Mouse (Mus musculus): ENCODE data around the gene Exoc3l. TPM values are rescaled to one million over a fixed set of nuclear protein-coding genes. Genes with fewer than 3 reads are reported as not detected.

Gene Exoc3l
- total RNA-seq (2021): 1 to 10 TPM; 1.4 to 2.5 TPM
- long read RNA-seq, experiment 1: 0 reads
- long read RNA-seq, experiment 2, partial matches to known transcripts: 0 of 3 reads
- long read RNA-seq, experiment 2, other reads (novel, unspliced or antisense): 1 of 3 reads

DNA sequence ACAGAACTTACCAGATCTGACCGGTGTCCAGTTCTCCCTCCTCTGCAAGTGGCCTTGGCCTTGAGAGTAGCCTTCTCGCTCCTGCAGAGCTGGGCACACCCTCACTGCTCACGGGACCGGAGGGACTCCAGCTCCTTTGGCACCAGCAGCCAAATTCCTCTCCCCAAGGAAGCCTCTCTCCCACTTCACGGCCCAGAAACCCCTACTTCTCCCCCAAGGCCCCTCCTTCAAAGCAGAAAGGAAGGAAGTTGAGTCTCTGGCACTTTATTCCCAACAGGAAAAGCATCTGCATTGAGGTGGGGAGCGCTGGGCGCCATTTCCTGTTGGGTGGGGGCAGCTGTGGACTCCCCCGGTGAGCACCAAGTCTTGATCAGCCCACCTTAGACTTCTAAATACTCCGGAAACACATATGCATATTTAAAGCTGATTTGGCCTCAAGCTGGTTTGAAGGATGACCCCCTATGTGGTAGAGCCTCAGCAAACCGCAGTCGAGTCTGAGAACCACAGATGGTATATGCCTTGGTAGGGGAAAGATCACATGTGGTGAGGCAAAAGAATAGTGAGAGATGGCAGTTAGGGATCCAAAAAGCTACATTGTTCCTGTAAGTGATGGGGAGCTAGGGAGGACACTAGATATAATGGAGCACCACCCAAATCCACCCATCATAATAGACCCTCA, at the start of gene Exoc3l:
Exoc3l (minus strand) TSS at position 207 of the 679 bp plus-strand sequence.
- DNase-seq: no peak

- DNase-seq: no peak
Observed at GRCm38 (mm10) chr8:105345061-105345975, 49.4 kb upstream of the Exoc3l start.

GRCm38 (mm10) chr8:105343791-105344574, 48.1 kb upstream of the Exoc3l start:
- DNase-seq: no peak

- no peak for DNase-seq
Observed at GRCm38 (mm10) chr8:105342768-105343167, 46.9 kb upstream of the Exoc3l start.

- DNase-seq: no peak
Observed at GRCm38 (mm10) chr8:105341399-105341798, 45.5 kb upstream of the Exoc3l start.

DNA sequence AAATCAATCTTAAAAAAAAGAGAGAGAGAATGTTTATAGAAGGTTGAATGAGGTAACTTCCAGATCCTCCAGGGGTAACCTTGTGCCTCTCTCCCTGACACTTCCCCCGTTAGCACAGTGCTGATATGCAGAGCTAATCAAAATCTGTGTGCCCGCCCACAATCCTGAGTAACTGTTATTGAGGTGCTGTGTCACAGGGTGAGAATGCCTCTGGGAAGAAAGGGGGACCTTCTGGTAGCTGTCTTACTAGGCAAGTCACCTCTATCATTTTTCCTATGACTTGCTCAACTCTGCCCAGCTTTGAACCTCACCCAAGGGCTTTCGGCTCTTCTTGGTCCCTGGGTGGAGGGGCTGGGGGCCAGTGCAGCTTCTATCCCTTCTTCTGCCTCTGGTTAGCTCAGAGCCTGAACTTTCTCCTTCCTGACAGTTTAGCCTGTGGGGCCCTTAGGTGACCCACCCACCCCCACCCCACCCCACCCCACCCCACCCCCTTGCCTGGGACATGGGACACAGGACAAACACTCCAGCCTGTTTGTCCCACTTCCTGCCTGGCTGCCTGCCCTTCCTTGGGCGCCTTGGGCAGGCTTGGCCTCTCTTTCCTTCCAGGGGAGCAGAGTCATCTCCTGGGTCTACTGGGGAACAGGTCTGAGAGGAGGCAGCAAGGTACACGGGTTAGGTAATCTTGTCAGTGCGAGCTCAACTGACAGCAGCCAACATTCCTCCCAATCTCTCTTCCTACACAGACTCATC, 44.2 kb upstream of the Exoc3l start:
- DNase-seq: no peak

DNA sequence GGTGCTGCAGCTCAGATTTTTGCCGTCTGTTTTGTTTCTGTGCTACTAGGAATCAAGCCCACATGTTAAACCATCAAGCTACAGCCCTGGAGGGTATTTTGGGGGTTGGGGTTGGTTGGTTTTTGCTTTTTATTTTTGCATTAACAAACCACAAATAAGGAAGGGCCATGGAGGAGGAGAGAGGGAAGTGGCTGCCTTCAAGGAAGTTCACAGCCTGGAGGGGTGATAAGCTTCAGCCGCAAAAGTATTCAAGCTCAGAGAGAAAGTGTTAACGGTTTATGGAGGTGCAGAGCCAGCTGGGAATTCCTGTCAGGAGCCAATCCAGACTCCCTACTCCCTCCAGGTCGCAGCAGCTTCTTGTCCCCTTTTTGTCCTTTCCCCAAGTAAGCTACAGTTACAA, 43.1 kb upstream of the Exoc3l start:
- DNase-seq: no peak

DNA sequence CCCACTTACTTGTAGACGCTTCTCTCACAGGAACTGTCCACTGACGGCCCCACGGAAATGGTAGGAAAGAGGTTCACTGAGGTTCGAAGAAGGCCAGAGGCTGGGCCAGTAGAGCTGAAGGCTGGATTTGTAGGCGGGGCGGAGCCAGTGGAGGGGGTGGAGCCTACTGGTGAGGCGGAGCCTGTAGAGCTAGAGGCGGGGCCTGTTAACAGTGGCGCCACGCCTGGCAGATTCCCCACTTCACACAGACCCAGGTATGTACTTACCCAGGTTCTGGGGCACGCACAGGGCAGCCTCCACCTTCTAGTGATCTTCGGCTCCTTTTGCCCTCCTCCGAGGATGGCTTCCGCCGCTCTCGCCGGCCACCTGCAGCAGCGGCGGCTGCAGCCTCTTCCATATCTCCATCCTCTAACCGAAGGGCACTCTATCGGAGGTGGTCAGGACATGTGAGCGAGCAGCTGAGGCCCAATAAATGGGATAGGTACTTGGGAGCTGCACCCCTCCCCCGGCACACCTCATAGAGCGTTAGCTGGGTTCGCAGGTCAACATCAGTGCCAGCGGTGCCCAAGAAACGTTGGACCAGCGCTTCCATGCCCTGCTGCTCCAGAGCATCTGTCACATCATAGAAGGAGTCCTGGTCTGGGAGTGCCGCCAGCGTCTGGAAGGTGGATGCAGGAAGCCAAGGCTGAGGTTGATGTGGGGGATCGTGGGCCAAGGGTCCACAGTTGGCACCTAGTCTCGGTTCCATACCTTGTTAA, 40.7 kb upstream of the Exoc3l start:
- DNase-seq: no peak

DNA sequence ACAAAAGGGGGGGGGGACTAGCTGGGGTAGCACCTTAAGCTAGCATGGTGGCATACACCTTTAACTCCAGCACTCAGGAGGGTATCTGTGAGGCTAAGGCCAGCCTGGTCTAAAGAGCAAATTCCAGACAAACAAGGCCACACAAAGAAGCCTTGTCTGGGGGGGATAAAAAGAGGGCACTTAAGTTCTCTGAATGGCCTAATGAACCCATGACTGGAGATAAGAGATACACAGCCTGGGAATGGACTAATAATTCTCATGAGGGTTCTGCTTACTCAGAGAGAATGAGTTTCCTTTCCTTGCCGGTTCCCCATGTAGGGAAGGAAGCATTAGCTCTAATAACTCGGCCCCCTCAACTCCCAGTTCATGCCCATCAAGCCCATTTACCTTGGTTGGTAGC, 36.6 kb upstream of the Exoc3l start:
- DNase-seq: no peak

DNA sequence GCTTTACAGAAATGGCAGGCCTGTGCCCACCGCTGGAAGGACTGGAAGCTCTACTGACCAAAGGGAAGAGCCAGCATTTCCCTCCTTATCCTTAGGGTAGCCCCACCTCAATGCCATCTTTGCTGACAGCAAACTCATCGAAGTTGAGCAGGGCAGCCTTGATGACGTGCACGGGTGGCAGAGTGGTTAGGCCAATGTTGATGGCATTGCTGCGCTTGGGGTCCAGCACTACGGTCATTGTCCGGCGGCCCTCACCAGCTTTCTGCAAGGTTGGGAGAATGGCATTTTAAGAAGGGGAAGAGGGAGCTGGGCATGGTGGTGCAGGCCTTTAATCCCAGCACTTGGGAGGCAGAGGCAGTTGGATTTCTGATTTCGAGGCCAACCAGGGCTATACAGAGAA, 36.0 kb upstream of the Exoc3l start:
- no peak for DNase-seq

- no peak for DNase-seq
Observed at GRCm38 (mm10) chr8:105331469-105331868, 35.6 kb upstream of the Exoc3l start.

DNA sequence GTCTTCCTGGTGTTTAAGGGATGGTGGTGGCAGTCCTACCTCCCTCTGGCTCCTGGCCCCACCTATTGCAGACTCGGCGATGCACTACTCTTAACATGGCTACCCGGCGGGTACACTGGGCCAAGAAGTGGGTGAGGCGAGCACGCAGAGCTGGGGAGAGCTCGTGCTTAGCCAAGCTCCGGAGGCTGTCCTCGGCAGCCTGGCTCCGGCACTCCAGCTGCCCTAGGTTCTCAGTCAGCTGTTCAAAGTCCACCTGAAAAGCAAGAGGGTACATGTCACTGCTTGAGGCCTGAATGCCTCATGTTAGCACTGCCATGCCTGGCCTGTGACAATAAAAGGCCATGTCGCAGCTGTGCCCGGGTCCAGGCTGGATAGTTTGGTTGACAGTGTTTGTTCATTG, 34.4 kb upstream of the Exoc3l start:
- DNase-seq: no peak

GRCm38 (mm10) chr8:105326968-105327367, 31.1 kb upstream of the Exoc3l start:
- no peak for DNase-seq

DNA sequence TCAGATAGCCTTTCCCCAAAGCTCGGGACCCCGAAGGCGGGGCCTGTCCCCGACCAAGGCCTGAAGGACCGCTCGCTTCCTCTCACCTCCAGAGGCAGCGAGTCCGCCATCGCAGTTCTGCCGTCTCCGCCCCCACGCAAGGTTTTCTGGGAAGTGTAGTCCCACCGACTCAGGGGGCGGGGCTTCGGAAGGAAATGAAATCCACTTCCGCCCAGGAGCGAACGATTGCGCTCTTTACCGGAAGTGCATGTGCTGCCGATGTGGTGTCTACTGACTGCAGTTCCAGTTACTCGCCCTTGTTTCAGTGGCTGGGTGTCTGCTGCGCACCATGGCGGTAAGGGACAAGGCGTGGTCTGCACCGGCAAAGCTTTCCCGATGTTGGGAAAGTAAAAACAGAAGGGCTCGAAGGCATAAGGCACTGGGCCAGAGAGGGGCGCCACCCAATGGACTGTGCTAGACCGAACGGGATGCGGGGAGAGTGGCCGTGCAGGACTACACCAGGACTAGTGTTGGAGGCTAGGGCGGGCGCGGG, 30.3 kb upstream of the Exoc3l start, which contains the start of the genes Lrrc29 and Tmem208:
Lrrc29 (minus strand) TSS at position 138 of the 532 bp plus-strand sequence.
Tmem208 (plus strand) TSS at position 214 of the 532 bp plus-strand sequence.
- peak; percentile 94 for DNase-seq

DNA sequence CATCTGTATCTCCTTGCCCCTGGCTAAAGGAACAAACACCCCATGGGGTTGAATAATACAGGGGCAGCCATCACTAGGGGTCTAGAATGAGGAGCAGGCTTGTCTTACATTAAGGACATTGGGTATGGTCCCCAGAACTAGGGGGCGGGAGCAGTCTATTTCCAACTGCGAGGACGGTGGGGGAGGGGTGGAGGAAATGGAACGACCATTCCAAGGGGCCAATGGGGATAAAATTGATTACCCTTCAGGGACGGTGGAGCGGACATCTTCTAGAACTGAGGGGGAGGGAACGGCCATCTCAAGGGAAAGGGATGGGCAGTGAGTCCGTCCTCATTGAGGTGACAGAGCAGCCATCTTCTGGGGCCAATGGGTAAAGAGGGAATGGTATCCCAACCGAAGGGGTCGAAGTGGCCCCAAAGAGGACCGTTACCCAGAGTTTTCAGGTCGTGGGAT, 29.8 kb upstream of the Exoc3l start:
- peak; percentile 44 for DNase-seq

GRCm38 (mm10) chr8:105323183-105323582, 27.3 kb upstream of the Exoc3l start:
- DNase-seq: no peak

GRCm38 (mm10) chr8:105318662-105319190, 22.8 kb upstream of the Exoc3l start:
- no peak for DNase-seq

DNA sequence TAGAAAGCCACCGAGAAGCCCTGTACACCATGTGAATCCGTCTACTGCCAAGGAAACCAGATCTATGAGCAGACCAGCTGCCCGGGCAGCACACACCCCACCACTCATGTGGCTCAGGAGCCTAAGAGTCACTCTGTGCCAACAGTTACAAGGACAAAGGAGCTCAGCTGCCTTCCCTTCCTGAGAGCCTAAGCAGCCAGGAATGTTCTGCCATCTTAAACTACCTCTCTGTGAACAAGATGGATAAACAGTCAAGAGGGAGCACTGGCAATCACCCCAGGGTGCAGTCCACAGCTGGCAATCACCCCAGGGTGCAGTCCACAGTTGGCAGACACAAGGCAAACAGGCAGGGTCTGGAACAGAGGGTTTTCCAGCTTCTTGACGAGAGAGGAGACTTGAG, 22.0 kb upstream of the Exoc3l start:
- peak; percentile 52 for DNase-seq

- DNase-seq: no peak
Observed at GRCm38 (mm10) chr8:105315073-105315769, 19.3 kb upstream of the Exoc3l start.

Data from gastrocnemius, postnatal 25 days (tissue).